Comparison of ENCODE assay signal across 9 mouse cellular contexts in the genomic region with DNA sequence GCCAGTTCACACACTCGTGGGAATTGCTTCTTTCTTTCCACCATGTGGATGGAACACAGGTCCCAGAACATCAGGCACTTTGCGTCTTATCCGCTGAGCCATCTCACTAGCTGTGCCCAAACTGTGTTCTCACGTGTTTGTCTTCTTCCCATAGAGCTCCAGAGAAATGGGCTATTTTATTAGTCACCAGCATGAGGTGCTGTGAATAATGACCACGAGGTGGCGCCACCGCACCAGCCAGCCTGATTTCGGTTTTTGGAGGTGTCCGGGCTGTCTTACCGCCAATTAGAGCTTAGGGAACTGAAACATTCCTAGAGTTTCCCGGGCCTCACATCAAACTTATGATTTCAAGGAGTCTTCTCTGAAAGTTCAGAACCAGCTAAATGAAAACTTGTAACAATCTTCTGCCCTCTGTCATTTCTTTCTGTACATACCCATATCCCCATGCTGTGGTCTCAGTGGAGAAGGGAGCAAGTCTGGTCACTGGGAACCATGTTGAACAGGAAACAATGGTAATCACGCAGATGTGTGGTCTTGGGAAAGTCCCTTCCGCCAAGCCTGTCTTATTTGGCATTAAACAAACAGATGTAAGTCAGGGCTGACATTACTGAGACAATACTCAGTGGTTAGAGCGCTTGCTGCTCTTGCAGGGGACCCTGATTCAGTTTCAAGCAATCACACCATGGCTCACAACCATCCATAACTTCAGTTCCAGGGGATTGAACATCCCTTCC. TPM values are rescaled to one million over a fixed set of nuclear protein-coding genes. Genes with fewer than 3 reads are reported as not detected.
DNase-seq lines count a peak whose midpoint lies in the region; ATAC-seq and TF ChIP-seq lines count a peak whose summit lies in the region.
"Had no signal": no experiment of that assay in that cellular context is flagged by ENCODE, and none has a peak within 500 bp of the region (broad histone marks: within the 10 kb centered on the region; RNA-seq: fewer than 3 reads in every experiment).

No protein-coding gene starts in this region.

- no peaks in the 10 kb centered on the region for H3K9me3 ChIP-seq in heart, embryonic 12.5 days (replicated peaks)
- no peaks in the 10 kb centered on the region for H3K9me3 ChIP-seq in kidney, postnatal 0 days (replicated peaks; ENCODE audit: low read length)
- H3K9me3 ChIP-seq in megakaryocyte, embryonic 14.5 days, result no peaks in the 10 kb centered on the region
- H3K9me3 ChIP-seq: embryonic facial prominence, embryonic 13.5 days had no signal

- 31% methylated on average over 14 of the region's 14 CpGs for WGBS in heart, adult 2 months
- 31% methylated on average over 14 of the region's 14 CpGs for WGBS in heart, embryonic 12.5 days
- WGBS in kidney, postnatal 0 days, result 28% methylated on average over 14 of the region's 14 CpGs

- peak; percentile 83 for TF ChIP-seq CTCF in heart, adult 2 months (IDR thresholded peaks at IDR 0.05)
- peak; percentile 87 for TF ChIP-seq CTCF in kidney, postnatal 0 days (IDR thresholded peaks at IDR 0.05; ENCODE audit: low read depth)

- H3K9ac ChIP-seq in heart, adult 2 months (ENCODE audit: low read depth, low read length), result no peak overlapping the region
- H3K9ac ChIP-seq in heart, embryonic 12.5 days, result no peak overlapping the region
- H3K9ac ChIP-seq in kidney, postnatal 0 days (ENCODE audit: low read depth, low read length), result no peak overlapping the region
- H3K9ac ChIP-seq: embryonic facial prominence, embryonic 13.5 days had no signal

- H3K27ac ChIP-seq in heart, adult 2 months, result no peak overlapping the region
- H3K27ac ChIP-seq in heart, embryonic 12.5 days (ENCODE audit: poor library complexity, severe bottlenecking), result no peak overlapping the region
- no peak overlapping the region for H3K27ac ChIP-seq in kidney, postnatal 0 days
- H3K27ac ChIP-seq: embryonic facial prominence, embryonic 13.5 days had no signal

- TF ChIP-seq POLR2A in heart, adult 2 months (IDR thresholded peaks at IDR 0.05; ENCODE audit: insufficient read depth, low read depth, low read length), result no peak

- TF ChIP-seq EP300 in heart, adult 2 months (IDR thresholded peaks at IDR 0.05; ENCODE audit: insufficient read depth, low read depth, low read length), result no peak

- H3K4me2 ChIP-seq in heart, embryonic 12.5 days, result no peak overlapping the region
- no peak overlapping the region for H3K4me2 ChIP-seq in kidney, postnatal 0 days (ENCODE audit: low read length)
- H3K4me2 ChIP-seq: embryonic facial prominence, embryonic 13.5 days had no signal

- no peaks in the 10 kb centered on the region for H3K79me2 ChIP-seq in heart, adult 2 months (replicated peaks; ENCODE audit: control insufficient read depth, insufficient read depth, low read length)

- H3K36me3 ChIP-seq in heart, adult 2 months (ENCODE audit: control insufficient read depth, insufficient read depth, low read length), result no peaks in the 10 kb centered on the region
- no peaks in the 10 kb centered on the region for H3K36me3 ChIP-seq in heart, embryonic 12.5 days
- no peaks in the 10 kb centered on the region for H3K36me3 ChIP-seq in kidney, postnatal 0 days (ENCODE audit: insufficient read depth, low read length)
- no peaks in the 10 kb centered on the region for H3K36me3 ChIP-seq in megakaryocyte, embryonic 14.5 days (replicated peaks; ENCODE audit: low read length)
- H3K36me3 ChIP-seq: embryonic facial prominence, embryonic 13.5 days had no signal

- H3K4me3 ChIP-seq in heart, adult 2 months, result no peak overlapping the region
- no peak overlapping the region for H3K4me3 ChIP-seq in heart, embryonic 12.5 days
- no peak overlapping the region for H3K4me3 ChIP-seq in kidney, postnatal 0 days (replicated peaks; ENCODE audit: low read depth, low read length)
- peak overlapping the region; percentile 54 for H3K4me3 ChIP-seq in megakaryocyte, embryonic 14.5 days (replicated peaks)
- H3K4me3 ChIP-seq: embryonic facial prominence, embryonic 13.5 days had no signal

- no peaks in the 10 kb centered on the region for H3K27me3 ChIP-seq in heart, adult 2 months (ENCODE audit: control insufficient read depth, insufficient read depth, low read length)
- no peaks in the 10 kb centered on the region for H3K27me3 ChIP-seq in heart, embryonic 12.5 days (replicated peaks)
- no peaks in the 10 kb centered on the region for H3K27me3 ChIP-seq in kidney, postnatal 0 days (ENCODE audit: insufficient read depth, low read length)
- no peaks in the 10 kb centered on the region for H3K27me3 ChIP-seq in megakaryocyte, embryonic 14.5 days (replicated peaks)
- H3K27me3 ChIP-seq: embryonic facial prominence, embryonic 13.5 days had no signal

- ATAC-seq in heart, embryonic 12.5 days (ENCODE audit: insufficient number of reproducible peaks, low FRiP score), result no peak
- no peak for ATAC-seq in kidney, postnatal 0 days (replicated peaks; ENCODE audit: low FRiP score, low read depth)

- no peaks in the 10 kb centered on the region for H3K4me1 ChIP-seq in heart, adult 2 months (ENCODE audit: control insufficient read depth, insufficient read depth, low read length)
- H3K4me1 ChIP-seq in heart, embryonic 12.5 days (replicated peaks), result 0 out of 2 replicates have a peak, but pooled peaks cover 1% of the 10 kb centered on the region
- H3K4me1 ChIP-seq in kidney, postnatal 0 days (replicated peaks; ENCODE audit: insufficient read depth, low read length), result no peaks in the 10 kb centered on the region
- H3K4me1 ChIP-seq in megakaryocyte, embryonic 14.5 days, result peaks cover 57% of the 10 kb centered on the region
- H3K4me1 ChIP-seq: embryonic facial prominence, embryonic 13.5 days had no signal

- peak; percentile 36 to 66 for DNase-seq in heart, adult 2 months
- DNase-seq in 416B (ENCODE audit: low read depth) (peak; percentile 74), NIH3T3 (ENCODE audit: low read depth) (peak; percentile 80)
- DNase-seq in embryo, embryonic 11 days, result peak; percentile 73
- peak; percentile 65 for DNase-seq in kidney, postnatal 0 days (ENCODE audit: low spot score)
- DNase-seq in testis, postnatal 14 days (ENCODE audit: low spot score), result peak; percentile 50

- intact Hi-C loops in heart, adult 2 months (cut with DNase I), result loop anchor here (2.0 kb wide), 1 partner anchor 204 kb away; no protein-coding TSS in a partner anchor

RNA-seq across cellular contexts. Expression of gene Col9a2, which starts 10.4 kb away (rescaled TPM):
- not detected for total RNA-seq in heart, adult 2 months (2021)
- polyA plus RNA-seq in heart, adult 2 months (2012; rRNA removed), result 0.06 and 0.31 TPM in 2 replicates
- 10.9 and 11.6 TPM in 2 replicates for polyA plus RNA-seq in heart, embryonic 12.5 days (2016; fragmentation: Nextera tagmentation; extraction: Ambion mirVana)
- 2.8 and 3.0 TPM in 2 replicates for polyA plus RNA-seq in kidney, postnatal 0 days (2015; fragmentation: Nextera tagmentation; extraction: Ambion mirVana)
- 0.03 TPM in 1 of 2 replicates, not detected in the other for polyA plus RNA-seq in megakaryocyte, embryonic 14.5 days (2012; ENCODE audit: insufficient read depth, low replicate concordance)

RNA-seq across cellular contexts. Expression of gene Smap2, which starts 11.8 kb away (rescaled TPM):
- total RNA-seq in heart, adult 2 months (2021), result 10 to 100 TPM; 44.2 to 49.6 TPM
- polyA plus RNA-seq in heart, adult 2 months (2012; rRNA removed), result 26.7 and 32.2 TPM in 2 replicates
- 19.6 and 21.1 TPM in 2 replicates for polyA plus RNA-seq in heart, embryonic 12.5 days (2016; fragmentation: Nextera tagmentation; extraction: Ambion mirVana)
- polyA plus RNA-seq in kidney, postnatal 0 days (2015; fragmentation: Nextera tagmentation; extraction: Ambion mirVana), result 12.1 and 14.1 TPM in 2 replicates
- polyA plus RNA-seq in megakaryocyte, embryonic 14.5 days (2012; ENCODE audit: insufficient read depth, low replicate concordance), result 28.0 and 35.0 TPM in 2 replicates
